Mouse (Mus musculus) forebrain, embryonic 14.5 days (tissue): ENCODE results near the gene Nos3. TPM values are rescaled to one million over a fixed set of nuclear protein-coding genes. Genes with fewer than 3 reads are reported as not detected.
A peak's percentile ranks its signal among the peaks of the same experiment; 100 is the strongest.

Experiments used
- ATAC-seq: fragments of 200-750 bp; cut with Nextera tagmentation; 2 replicates; pipeline ENCODE4 v1.8.0; 2017; ENCODE audit warnings: mild to moderate bottlenecking, moderate library complexity
- DNase-seq: peaks from one replicate; pipeline ENCODE4 v3.0.0-alpha.2; 2015; ENCODE audit warnings: low spot score
- H3K27ac ChIP-seq: fragments of 300-500 bp; sonication (generic); 2 replicates; pipeline ENCODE4 v1.5.1; 2014; ENCODE audit warnings: low read depth, mild to moderate bottlenecking, control low read depth, low read length, moderate library complexity
- H3K27me3 ChIP-seq: fragments of 300-500 bp; sonication (generic); replicated peaks from 2 replicates; pipeline ENCODE4 v1.6.1; 2014; ENCODE audit warnings: low read length, control low read depth, mixed read lengths; ENCODE audit not compliant: control insufficient read depth, insufficient read depth
- H3K36me3 ChIP-seq: fragments of 300-500 bp; sonication (generic); 2 replicates; pipeline ENCODE4 v1.6.1; 2014; ENCODE audit warnings: low read length, control low read depth; ENCODE audit not compliant: control insufficient read depth, insufficient read depth
- H3K4me1 ChIP-seq: fragments of 300-500 bp; sonication (generic); 2 replicates; pipeline ENCODE4 v1.6.1; 2014; ENCODE audit warnings: antibody characterized with exemption, low read length, control low read depth; ENCODE audit not compliant: control insufficient read depth, insufficient read depth
- H3K4me2 ChIP-seq: fragments of 300-500 bp; sonication (generic); 2 replicates; pipeline ENCODE4 v1.6.1; 2014; ENCODE audit warnings: mild to moderate bottlenecking, control low read depth, low read length
- H3K4me3 ChIP-seq: fragments of 300-500 bp; sonication (generic); 2 replicates; pipeline ENCODE4 v1.5.1; 2014; ENCODE audit warnings: low read depth, low read length, control low read depth
- H3K9ac ChIP-seq: fragments of 300-500 bp; sonication (generic); 2 replicates; pipeline ENCODE4 v1.6.1; 2014; ENCODE audit warnings: mild to moderate bottlenecking, low read length, control low read depth, moderate library complexity
- H3K9me3 ChIP-seq: fragments of 300-500 bp; sonication (generic); replicated peaks from 2 replicates; pipeline ENCODE4 v1.6.1; 2016; ENCODE audit warnings: low read length, control low read depth, mixed read lengths; ENCODE audit not compliant: control insufficient read depth
- WGBS: fragments of 180-500 bp; shearing (Covaris S2); extraction: QIAGEN DNeasy Blood & Tissue Kit; methylation state at CpG from one replicate; pipeline ENCODE4 v1.1.7; 2014; 5-methylcytosine and 5-hydroxymethylcytosine counted together
- polyA plus RNA-seq: library from polyadenylated mRNA; unstranded; fragments of >200 nt; fragmentation: Nextera tagmentation; extraction: Ambion mirVana; gene quantifications from 2 replicates; pipeline ENCODE4 v1.2.1, GENCODE M21; 2014

The Nos3 gene
- 4.6 and 7.6 TPM in 2 replicates for polyA plus RNA-seq

DNA sequence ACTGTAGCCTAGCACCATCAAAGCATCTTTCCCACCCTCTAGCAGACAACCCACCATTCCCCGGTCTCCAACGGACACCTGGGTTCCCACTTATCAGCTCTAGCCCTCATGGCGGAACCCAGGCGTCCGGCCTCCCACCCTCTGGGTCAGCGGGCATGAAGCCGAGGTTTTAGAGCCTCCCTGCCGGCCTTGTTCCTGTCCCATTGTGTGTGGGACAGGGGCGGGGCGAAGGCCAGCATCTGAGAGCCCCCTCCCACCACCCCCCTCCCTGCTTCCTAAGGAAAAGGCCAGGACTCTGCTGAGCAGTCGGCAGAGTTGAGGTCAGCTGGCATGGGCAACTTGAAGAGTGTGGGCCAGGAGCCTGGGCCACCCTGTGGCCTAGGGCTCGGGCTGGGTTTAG is at the start of gene Nos3:
Nos3 (plus strand) TSS at position 303 of the 400 bp plus-strand sequence.
- 31% methylated on average over 12 of the region's 12 CpGs for WGBS

GRCm38 (mm10) chr5:24319776-24320466 is 44.7 kb upstream of the Nos3 start:
- 14% methylated on average over 13 of the region's 13 CpGs for WGBS
- Histone ChIP-seq H3K36me3 (peaks cover 3% of the 10 kb centered on the region), H3K4me1 (peaks cover 6% of the 10 kb centered on the region; the same call in 1 of the 2 replicates), H3K27ac (no peak overlapping the region), H3K9me3 (no peaks in the 10 kb centered on the region), H3K4me3 (no peak overlapping the region), H3K9ac (no peak overlapping the region), H3K4me2 (peak overlapping the region; percentile 20; the same call in 1 of the 2 replicates), H3K27me3 (no peaks in the 10 kb centered on the region)
- DNase-seq (no peak), ATAC-seq (no peak)

More for the DNA sequence above, at the start of gene Nos3:
- no peaks in the 10 kb centered on the region for H3K36me3 ChIP-seq
- H3K4me1 ChIP-seq, result no peaks in the 10 kb centered on the region
- H3K4me3 ChIP-seq, result no peak within 1 kb of the TSS
- no peak for ATAC-seq
- no peak for DNase-seq
- no peak within 1 kb of the TSS for H3K9ac ChIP-seq
- no peaks in the 10 kb centered on the region for H3K9me3 ChIP-seq
- H3K27ac ChIP-seq, result no peak within 1 kb of the TSS
- no peaks in the 10 kb centered on the region for H3K27me3 ChIP-seq
- no peak within 1 kb of the TSS for H3K4me2 ChIP-seq

DNA sequence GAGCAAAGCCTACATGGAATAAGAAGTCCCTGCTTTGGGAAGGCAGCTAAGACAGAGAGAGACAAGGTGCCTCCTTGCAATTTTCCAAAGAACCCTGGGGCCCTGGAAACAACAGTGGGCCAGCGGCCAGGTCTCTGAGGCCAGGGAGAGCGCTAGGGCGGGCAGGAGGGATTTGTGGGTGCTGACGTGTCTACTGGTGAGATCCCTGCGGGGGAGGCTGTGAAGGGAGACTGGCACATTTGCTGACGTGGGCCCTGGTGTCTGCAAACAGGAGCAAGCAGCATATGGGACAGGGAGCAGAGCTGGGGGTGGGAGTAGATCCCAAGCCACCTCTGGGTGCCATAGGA is 44.2 kb upstream of the Nos3 start:
- WGBS, result 17% methylated on average over 6 of the region's 6 CpGs
- no peak overlapping the region for H3K9ac ChIP-seq

DNA sequence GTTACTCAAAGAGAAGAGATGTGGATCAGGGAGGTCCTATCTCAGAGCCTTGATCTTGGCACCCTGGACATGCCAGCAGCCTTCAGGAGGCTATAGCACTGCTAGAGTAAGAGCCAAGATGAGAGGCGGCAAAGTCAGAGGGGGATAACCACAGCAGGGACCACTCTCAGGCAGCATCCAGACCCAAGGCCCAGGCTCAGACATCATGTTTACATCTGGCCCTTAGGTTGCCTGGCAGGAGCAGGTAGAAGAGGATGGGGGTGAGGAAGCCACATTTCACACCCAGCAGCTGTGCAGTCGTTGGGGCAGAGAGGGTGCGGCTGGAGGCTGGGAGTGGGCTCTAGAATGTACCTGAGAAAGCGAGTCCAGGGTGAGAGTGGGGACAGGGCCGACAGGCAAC is 43.7 kb upstream of the Nos3 start:
- no peaks in the 10 kb centered on the region for H3K27me3 ChIP-seq
- no peak overlapping the region for H3K27ac ChIP-seq
- no peak for ATAC-seq
- peaks cover 12% of the 10 kb centered on the region for H3K36me3 ChIP-seq
- no peak for DNase-seq
- peaks cover 6% of the 10 kb centered on the region; the same call in 1 of the 2 replicates for H3K4me1 ChIP-seq
- H3K9ac ChIP-seq, result no peak overlapping the region
- H3K4me2 ChIP-seq, result no peak overlapping the region
- H3K4me3 ChIP-seq, result no peak overlapping the region
- no peaks in the 10 kb centered on the region for H3K9me3 ChIP-seq
- 49% methylated on average over 5 of the region's 5 CpGs for WGBS

More for the DNA sequence above, 44.2 kb upstream of the Nos3 start:
- ATAC-seq, result no peak
- Histone ChIP-seq H3K4me1 (peaks cover 6% of the 10 kb centered on the region; the same call in 1 of the 2 replicates), H3K4me2 (peak overlapping the region; percentile 20; the same call in 1 of the 2 replicates), H3K9me3 (no peaks in the 10 kb centered on the region), H3K27ac (0 out of 2 replicates have a peak overlapping the region, but pooled peaks have one; percentile 5), H3K27me3 (no peaks in the 10 kb centered on the region), H3K36me3 (peaks cover 8% of the 10 kb centered on the region), H3K4me3 (no peak overlapping the region)
- DNase-seq, result no peak

DNA sequence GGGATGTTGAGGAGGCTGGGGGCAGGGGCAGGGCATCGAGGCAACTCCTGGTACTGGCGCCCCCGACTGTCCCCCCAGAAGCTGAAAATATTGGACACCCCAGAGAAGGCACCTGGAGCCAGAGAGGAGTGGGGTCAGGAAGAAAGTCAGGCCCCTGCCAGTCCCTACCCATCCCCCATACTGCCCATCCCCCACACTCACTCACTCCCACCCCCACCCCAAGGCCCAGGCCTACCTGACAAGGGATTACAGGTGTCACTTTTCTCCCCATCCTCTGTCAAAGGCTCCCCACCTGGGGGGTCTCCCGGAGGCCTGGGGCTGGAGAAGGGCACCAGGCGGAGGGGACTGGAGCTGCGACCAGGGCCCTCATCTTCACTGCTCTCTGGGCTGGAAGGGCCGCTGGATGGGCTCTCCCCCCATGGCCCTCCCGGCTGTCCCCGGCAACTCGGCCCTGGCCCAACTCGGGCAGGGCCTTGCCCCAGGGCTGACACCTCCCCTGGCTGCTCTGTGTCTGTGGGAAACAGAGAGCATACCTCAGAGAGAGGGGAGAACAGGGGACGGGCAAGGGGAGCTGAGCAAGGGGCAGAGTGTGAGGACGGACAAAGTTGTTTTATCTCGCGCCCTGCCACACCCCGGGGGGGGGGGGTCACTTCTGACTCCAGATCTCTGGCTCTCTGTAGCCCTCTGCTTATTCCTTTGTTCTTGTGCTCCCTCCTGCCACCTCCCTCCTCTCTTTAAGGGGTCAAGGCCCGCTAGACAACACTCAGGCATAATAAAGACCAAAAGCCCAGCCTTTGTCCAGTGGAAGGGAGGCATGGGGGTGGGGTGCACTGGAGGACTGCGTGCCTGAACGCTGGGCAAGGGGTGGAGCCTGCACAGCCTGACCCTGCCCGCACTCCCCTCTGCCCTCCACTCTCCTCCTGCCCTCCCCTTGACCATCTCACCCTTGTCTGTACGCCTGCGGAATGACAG is 42.6 kb upstream of the Nos3 start:
- Histone ChIP-seq H3K4me1 (peaks cover 6% of the 10 kb centered on the region; the same call in 1 of the 2 replicates), H3K36me3 (peaks cover 17% of the 10 kb centered on the region), H3K9me3 (no peaks in the 10 kb centered on the region), H3K4me3 (no peak overlapping the region), H3K4me2 (no peak overlapping the region), H3K27ac (no peak overlapping the region), H3K27me3 (no peaks in the 10 kb centered on the region), H3K9ac (0 out of 2 replicates have a peak overlapping the region, but pooled peaks have one; percentile 18)
- DNase-seq (no peak), ATAC-seq (peak; percentile 35; the same call in 1 of the 2 replicates)
- 6% methylated on average over 21 of the region's 22 CpGs for WGBS

DNA sequence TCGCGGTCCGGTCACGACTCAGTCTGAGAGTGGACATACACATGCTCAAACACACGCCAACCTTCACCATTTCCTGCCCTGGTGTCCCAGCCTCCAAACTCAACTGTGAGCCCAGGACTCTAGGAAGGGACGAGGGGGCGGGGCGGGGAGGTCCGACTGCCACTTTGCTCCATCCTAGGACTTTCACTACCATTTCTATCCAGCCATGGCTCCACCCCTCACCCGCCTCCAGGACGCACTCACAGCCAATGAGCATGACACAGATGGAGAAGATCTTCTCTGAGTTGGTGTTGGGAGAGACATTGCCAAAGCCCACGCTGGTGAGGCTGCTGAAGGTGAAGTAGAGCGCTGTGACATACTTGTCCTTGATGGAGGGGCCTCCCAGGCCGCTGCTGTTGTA is 39.4 kb upstream of the Nos3 start:
- no peak for ATAC-seq

DNA sequence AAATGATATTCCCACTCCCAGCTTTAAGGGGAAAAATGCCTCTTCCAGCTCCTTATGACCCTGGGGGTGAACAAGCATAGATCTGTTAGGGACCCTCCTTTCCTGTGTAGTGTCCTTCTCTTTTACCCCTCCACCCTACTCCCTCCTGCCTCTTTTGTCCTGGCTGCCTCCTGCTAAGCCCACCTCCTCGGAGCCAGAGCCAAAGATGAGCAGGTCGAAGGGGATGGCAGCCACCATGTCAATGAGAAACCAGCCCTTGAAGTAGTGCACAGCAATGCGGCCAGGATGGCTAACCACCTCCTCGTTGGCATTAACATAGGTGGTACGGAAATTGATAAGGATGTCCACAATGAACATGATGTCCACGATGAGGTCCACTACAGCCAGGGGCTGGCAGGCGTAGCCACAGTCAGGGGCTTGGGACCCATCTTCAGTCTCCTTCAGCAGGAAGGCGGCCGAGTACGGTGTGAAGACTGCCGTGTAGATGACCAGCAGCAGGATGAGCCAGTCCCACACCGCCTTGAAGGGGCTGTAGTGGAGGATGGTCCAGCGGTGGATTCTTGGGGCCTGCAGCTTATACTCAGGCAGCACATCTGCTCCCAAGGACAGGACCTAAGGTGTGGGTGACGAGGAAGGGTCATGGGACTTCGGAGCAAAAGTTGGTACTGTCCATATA is 38.3 kb upstream of the Nos3 start:
- no peak overlapping the region for H3K27ac ChIP-seq
- H3K4me2 ChIP-seq, result no peak overlapping the region
- WGBS, result 92% methylated on average over 15 of the region's 15 CpGs
- H3K4me1 ChIP-seq, result peaks cover 15% of the 10 kb centered on the region
- H3K36me3 ChIP-seq, result peaks cover 17% of the 10 kb centered on the region
- no peak overlapping the region for H3K4me3 ChIP-seq
- ATAC-seq (no peak), DNase-seq (no peak)
- no peaks in the 10 kb centered on the region for H3K27me3 ChIP-seq
- H3K9ac ChIP-seq, result no peak overlapping the region
- no peaks in the 10 kb centered on the region for H3K9me3 ChIP-seq

More for the DNA sequence above, 39.4 kb upstream of the Nos3 start:
- peaks cover 19% of the 10 kb centered on the region for H3K4me1 ChIP-seq
- no peak for DNase-seq
- WGBS, result 63% methylated on average over 14 of the region's 14 CpGs
- no peaks in the 10 kb centered on the region for H3K9me3 ChIP-seq
- H3K27ac ChIP-seq, result no peak overlapping the region
- no peak overlapping the region for H3K9ac ChIP-seq
- H3K4me3 ChIP-seq, result no peak overlapping the region
- H3K27me3 ChIP-seq, result no peaks in the 10 kb centered on the region
- H3K4me2 ChIP-seq, result no peak overlapping the region
- peaks cover 17% of the 10 kb centered on the region for H3K36me3 ChIP-seq

DNA sequence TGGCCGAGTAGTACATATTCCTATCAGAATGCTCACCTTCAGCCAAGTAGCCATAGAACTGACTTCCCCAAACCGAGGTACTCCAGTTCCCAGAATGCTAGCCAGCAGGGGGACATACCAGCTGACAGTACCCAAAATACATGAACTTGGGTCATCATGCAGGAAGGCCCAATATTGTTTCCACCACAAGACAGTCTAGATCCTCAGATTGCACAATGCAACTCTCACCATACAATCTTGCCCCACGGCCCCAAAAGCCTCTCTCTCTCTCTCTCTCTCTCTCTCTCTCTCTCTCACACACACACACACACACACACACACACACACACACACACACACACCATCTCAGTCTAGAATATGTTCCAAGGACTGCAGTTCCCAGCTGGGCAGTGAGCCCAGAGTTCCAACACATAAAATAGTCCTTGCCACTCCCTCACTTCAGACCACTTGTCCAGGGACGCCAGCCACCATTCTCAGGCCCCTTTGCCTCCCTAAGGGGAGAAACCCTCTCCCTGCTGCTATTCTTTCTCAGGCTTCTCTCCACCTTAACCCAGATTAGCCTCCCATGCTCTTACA is 37.7 kb upstream of the Nos3 start:
- H3K4me1 ChIP-seq, result peaks cover 15% of the 10 kb centered on the region
- H3K27me3 ChIP-seq, result no peaks in the 10 kb centered on the region
- 75% methylated on average over 4 of the region's 4 CpGs for WGBS
- DNase-seq, result no peak
- no peak overlapping the region for H3K27ac ChIP-seq
- H3K4me3 ChIP-seq, result no peak overlapping the region
- no peak overlapping the region for H3K4me2 ChIP-seq
- H3K9ac ChIP-seq, result no peak overlapping the region
- H3K9me3 ChIP-seq, result no peaks in the 10 kb centered on the region
- H3K36me3 ChIP-seq, result peaks cover 20% of the 10 kb centered on the region
- ATAC-seq, result no peak
